Mouse (Mus musculus) thymus, adult 2 months (tissue): ENCODE measurements around the gene Acss1.

Experiments
- CTCF ChIP-seq: fragments of 200-500 bp; IDR thresholded peaks from 2 replicates; pipeline ENCODE4 v1.5.1; 2012; ENCODE audit warnings: mild to moderate bottlenecking, control low read depth, low read length, moderate library complexity, borderline replicate concordance; ENCODE audit not compliant: control insufficient read depth, poor library complexity, insufficient read depth; ENCODE audit errors: extremely low read depth
- POLR2A ChIP-seq: fragments of 200-500 bp; IDR thresholded peaks from 2 replicates; pipeline ENCODE4 v1.6.1; 2012; ENCODE audit warnings: mild to moderate bottlenecking, low read length, control low read depth, moderate library complexity; ENCODE audit not compliant: control insufficient read depth, poor library complexity, insufficient read depth; ENCODE audit errors: extremely low read depth

GRCm38 (mm10) chr2:150685389-150685788 is 17.1 kb upstream of the Acss1 start:
- TF ChIP-seq CTCF (no peak), POLR2A (no peak)
